Mouse (Mus musculus) midbrain, embryonic 14.5 days (tissue): ENCODE measurements around the gene Cda. TPM values are rescaled to one million over a fixed set of nuclear protein-coding genes. Genes with fewer than 3 reads are reported as not detected.

Experiments
- ATAC-seq: fragments of 200-750 bp; cut with Nextera tagmentation; 2 replicates; pipeline ENCODE4 v1.8.0; 2017; ENCODE audit warnings: moderate number of reproducible peaks, moderate library complexity; ENCODE audit not compliant: low FRiP score, low TSS enrichment
- DNase-seq: peaks from one replicate; pipeline ENCODE4 v3.0.0-alpha.2; 2015
- H3K27ac ChIP-seq: fragments of 300-500 bp; sonication (generic); replicated peaks from 2 replicates; pipeline ENCODE4 v1.5.1; 2014; ENCODE audit warnings: mild to moderate bottlenecking, low read depth, low read length, moderate library complexity
- H3K27me3 ChIP-seq: fragments of 300-500 bp; sonication (generic); 2 replicates; pipeline ENCODE4 v1.6.1; 2014; ENCODE audit warnings: low read length, control low read depth, mixed read lengths; ENCODE audit not compliant: control insufficient read depth, insufficient read depth
- H3K36me3 ChIP-seq: fragments of 300-500 bp; sonication (generic); 2 replicates; pipeline ENCODE4 v1.6.1; 2014; ENCODE audit warnings: low read length, control low read depth; ENCODE audit not compliant: control insufficient read depth, insufficient read depth
- H3K4me1 ChIP-seq: fragments of 300-500 bp; sonication (generic); 2 replicates; pipeline ENCODE4 v1.6.1; 2014; ENCODE audit warnings: mild to moderate bottlenecking, antibody characterized with exemption, low read length, control low read depth; ENCODE audit not compliant: control insufficient read depth, insufficient read depth
- H3K4me2 ChIP-seq: fragments of 300-500 bp; sonication (generic); 2 replicates; pipeline ENCODE4 v1.6.1; 2014; ENCODE audit warnings: mild to moderate bottlenecking, low read length, moderate library complexity
- H3K4me3 ChIP-seq: fragments of 300-500 bp; sonication (generic); replicated peaks from 2 replicates; pipeline ENCODE4 v1.5.1; 2014; ENCODE audit warnings: low read depth, low read length
- H3K9ac ChIP-seq: fragments of 300-500 bp; sonication (generic); replicated peaks from 2 replicates; pipeline ENCODE4 v1.6.1; 2014; ENCODE audit warnings: mild to moderate bottlenecking, low read length, moderate library complexity
- H3K9me3 ChIP-seq: fragments of 300-500 bp; sonication (generic); 2 replicates; pipeline ENCODE4 v1.6.1; 2016; ENCODE audit warnings: low read length, control low read depth, mixed read lengths; ENCODE audit not compliant: control insufficient read depth
- WGBS: fragments of 180-500 bp; shearing (Covaris S2); extraction: QIAGEN DNeasy Blood & Tissue Kit; methylation state at CpG from one replicate; pipeline ENCODE4 v1.1.7; 2014; 5-methylcytosine and 5-hydroxymethylcytosine counted together
- polyA plus RNA-seq: library from polyadenylated mRNA; unstranded; fragments of >200 nt; fragmentation: Nextera tagmentation; extraction: Ambion mirVana; gene quantifications from 2 replicates; pipeline ENCODE4 v1.2.1, GENCODE M21; 2014

Cda gene
- polyA plus RNA-seq, 1 experiment from 2014 or later: 2.4 TPM

DNA sequence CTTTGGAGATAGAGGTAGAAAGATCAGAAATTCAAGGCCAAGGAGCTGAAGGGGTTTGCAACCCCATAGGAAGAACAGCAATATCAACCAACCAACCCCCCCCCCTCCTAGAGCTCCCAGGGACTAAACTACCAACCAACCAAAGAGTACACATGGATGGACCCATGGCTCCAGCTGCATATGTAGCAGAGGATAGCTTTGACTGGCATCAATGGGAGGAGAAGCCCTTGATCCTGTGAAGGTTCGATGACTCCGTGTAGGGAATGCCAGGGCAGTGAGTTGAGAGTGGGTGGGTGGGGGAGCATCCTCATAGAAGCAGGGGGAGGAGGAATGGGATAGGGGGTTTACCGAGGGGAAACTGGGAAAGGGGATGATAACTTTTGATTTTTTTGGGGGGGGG, 43.3 kb downstream of the Cda start:
- ATAC-seq (no peak), DNase-seq (no peak)
- no peak overlapping the region for H3K4me3 ChIP-seq
- H3K36me3 ChIP-seq: peaks cover 9% of the 10 kb centered on the region; the same call in 1 of the 2 replicates
- WGBS: 85% methylated on average over 3 of the region's 3 CpGs
- H3K9me3 ChIP-seq: no peaks in the 10 kb centered on the region
- no peak overlapping the region for H3K27ac ChIP-seq
- no peak overlapping the region for H3K9ac ChIP-seq
- H3K4me2 ChIP-seq: no peak overlapping the region
- peaks cover 18% of the 10 kb centered on the region for H3K4me1 ChIP-seq
- no peaks in the 10 kb centered on the region for H3K27me3 ChIP-seq

DNA sequence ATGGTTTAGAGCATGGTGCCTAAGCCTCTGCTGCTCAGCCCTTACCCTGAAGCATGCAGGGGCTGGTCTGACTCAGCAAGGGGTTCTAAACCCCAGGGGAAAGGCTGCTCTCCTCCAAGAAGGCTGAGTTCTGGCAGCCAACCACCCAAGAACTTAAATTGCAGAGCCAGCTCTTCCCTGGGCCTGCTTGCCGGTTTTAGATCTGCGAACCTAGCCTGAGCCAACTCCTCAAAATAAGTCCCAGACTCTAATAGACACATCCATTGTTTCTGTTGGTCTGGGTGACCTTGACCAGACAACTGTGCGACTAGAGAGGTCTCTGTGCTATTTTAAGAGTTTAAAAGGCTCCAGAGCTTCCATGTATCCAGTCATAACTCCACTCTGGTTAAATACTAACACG, 44.0 kb downstream of the Cda start:
- WGBS: 75% methylated on average over 4 of the region's 4 CpGs
- Histone ChIP-seq H3K27ac (peak overlapping the region; percentile 37; the same call in 1 of the 2 replicates), H3K9me3 (no peaks in the 10 kb centered on the region), H3K4me2 (no peak overlapping the region), H3K9ac (no peak overlapping the region), H3K4me3 (no peak overlapping the region), H3K36me3 (peaks cover 9% of the 10 kb centered on the region; the same call in 1 of the 2 replicates), H3K4me1 (peaks cover 18% of the 10 kb centered on the region), H3K27me3 (no peaks in the 10 kb centered on the region)
- ATAC-seq (no peak), DNase-seq (no peak)

DNA sequence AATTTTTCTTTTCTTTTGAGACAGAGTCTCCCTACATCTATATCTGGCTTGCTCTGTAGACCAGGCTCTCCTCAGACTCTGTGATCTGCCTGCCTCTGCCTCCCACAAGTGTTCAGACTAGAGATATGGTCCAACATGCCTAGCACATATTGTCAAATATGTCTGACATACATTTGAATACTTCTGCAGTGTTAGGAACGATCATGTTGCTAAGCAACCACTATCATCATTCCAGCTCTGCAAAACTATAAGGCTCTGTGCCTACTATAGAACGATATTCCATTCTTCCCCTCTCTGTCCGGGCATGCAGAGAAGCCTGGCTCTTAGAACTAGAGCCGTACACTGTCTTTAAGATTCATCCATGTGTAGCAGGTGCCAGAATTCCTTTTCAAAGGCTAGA, 45.1 kb downstream of the Cda start:
- Histone ChIP-seq H3K9me3 (no peaks in the 10 kb centered on the region), H3K36me3 (peaks cover 11% of the 10 kb centered on the region; the same call in 1 of the 2 replicates), H3K27ac (peak overlapping the region; percentile 37; the same call in 1 of the 2 replicates), H3K4me1 (peaks cover 18% of the 10 kb centered on the region), H3K4me3 (no peak overlapping the region), H3K4me2 (peak overlapping the region; percentile 19), H3K27me3 (no peaks in the 10 kb centered on the region), H3K9ac (no peak overlapping the region)
- peak; percentile 41 for DNase-seq
- ATAC-seq: no peak
- WGBS: 11% methylated on average over 4 of the region's 4 CpGs

- Histone ChIP-seq H3K9me3 (no peaks in the 10 kb centered on the region), H3K4me3 (no peak overlapping the region), H3K27ac (no peak overlapping the region), H3K9ac (no peak overlapping the region), H3K4me2 (no peak overlapping the region), H3K36me3 (peaks cover 23% of the 10 kb centered on the region; the same call in 1 of the 2 replicates), H3K4me1 (peaks cover 18% of the 10 kb centered on the region), H3K27me3 (no peaks in the 10 kb centered on the region)
- no peak for ATAC-seq
- DNase-seq: no peak
- 77% methylated on average over 7 of the region's 7 CpGs for WGBS
Observed at GRCm38 (mm10) chr4:138321488-138321887, 46.3 kb downstream of the Cda start.

GRCm38 (mm10) chr4:138320711-138321110, 47.1 kb downstream of the Cda start:
- DNase-seq (no peak), ATAC-seq (no peak)
- 84% methylated on average over 11 of the region's 11 CpGs for WGBS
- Histone ChIP-seq H3K4me3 (no peak overlapping the region), H3K4me1 (peaks cover 15% of the 10 kb centered on the region), H3K27ac (no peak overlapping the region), H3K9ac (no peak overlapping the region), H3K9me3 (no peaks in the 10 kb centered on the region), H3K4me2 (no peak overlapping the region), H3K36me3 (peaks cover 27% of the 10 kb centered on the region; the same call in 1 of the 2 replicates), H3K27me3 (no peaks in the 10 kb centered on the region)

DNA sequence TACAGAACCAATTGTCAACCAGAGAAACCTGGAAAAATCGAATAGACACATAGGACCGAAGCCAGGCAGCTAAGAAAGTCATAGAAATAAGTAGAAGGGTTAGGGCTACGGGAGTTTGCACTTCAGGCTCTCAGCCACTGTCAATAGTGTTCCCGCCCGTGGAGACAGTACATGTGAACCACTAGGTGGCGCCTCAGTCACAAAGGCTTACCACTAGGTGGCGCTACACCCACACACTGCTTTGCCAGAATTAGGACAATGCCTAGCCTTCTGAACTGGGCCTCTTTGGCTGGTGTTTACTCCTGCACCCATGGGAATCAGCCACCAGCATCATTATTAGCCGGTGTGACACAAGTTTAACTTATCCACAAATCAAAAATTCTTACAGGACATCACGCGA, 48.3 kb downstream of the Cda start:
- ATAC-seq (no peak), DNase-seq (peak; percentile 89)
- WGBS: 33% methylated on average over 10 of the region's 10 CpGs
- H3K4me2 ChIP-seq: no peak overlapping the region
- no peaks in the 10 kb centered on the region for H3K9me3 ChIP-seq
- H3K27ac ChIP-seq: no peak overlapping the region
- H3K4me3 ChIP-seq: no peak overlapping the region
- H3K36me3 ChIP-seq: peaks cover 38% of the 10 kb centered on the region
- H3K9ac ChIP-seq: no peak overlapping the region
- no peaks in the 10 kb centered on the region for H3K27me3 ChIP-seq
- H3K4me1 ChIP-seq: peaks cover 15% of the 10 kb centered on the region

DNA sequence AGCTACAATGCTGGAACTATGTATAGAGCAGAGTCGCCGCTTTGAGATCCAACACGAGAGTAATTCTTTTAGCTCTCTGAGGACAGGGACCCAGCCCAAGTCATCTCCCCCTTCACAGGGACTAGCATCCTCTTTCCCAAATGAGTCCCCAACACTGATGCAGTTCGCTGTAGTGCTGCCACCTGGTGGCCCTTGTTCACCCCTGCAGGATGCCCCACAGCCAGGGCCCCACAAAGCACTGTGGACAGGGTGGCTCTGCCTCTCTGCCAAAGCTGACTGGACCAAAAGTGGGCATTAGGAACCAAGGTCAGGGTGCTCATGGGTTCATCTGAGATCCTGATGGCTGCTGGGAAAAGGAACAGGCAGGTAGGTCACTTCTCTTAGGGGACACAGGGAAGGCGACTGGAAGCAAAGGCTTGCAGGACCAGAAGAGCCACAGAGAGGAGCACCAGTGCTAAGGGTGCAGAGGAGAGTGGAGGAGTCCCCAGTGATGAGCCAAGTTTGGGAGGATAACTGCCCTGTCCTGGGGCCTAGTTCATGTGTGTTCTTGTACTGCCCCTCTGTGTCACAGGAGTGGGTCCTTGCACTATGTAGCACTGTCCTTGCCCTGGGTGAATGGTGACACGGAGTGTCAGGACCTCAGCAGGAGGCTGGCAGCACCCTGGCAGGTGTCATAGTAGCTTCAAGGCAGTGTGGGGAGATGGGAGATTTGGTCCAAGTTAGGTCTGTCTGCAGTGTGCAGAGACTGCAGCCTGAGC, 49.1 kb downstream of the Cda start:
- Histone ChIP-seq H3K9ac (no peak overlapping the region), H3K4me2 (no peak overlapping the region), H3K27ac (no peak overlapping the region), H3K36me3 (peaks cover 46% of the 10 kb centered on the region), H3K4me1 (peaks cover 11% of the 10 kb centered on the region), H3K9me3 (no peaks in the 10 kb centered on the region), H3K27me3 (no peaks in the 10 kb centered on the region), H3K4me3 (no peak overlapping the region)
- ATAC-seq: peak; percentile 58; the same call in 1 of the 2 replicates
- 53% methylated on average over 6 of the region's 6 CpGs for whole genome bisulfite sequencing
- peak; percentile 82 for DNase-seq

- H3K9ac ChIP-seq: no peak overlapping the region
- H3K27me3 ChIP-seq: no peaks in the 10 kb centered on the region
- ATAC-seq (no peak), DNase-seq (no peak)
- H3K4me3 ChIP-seq: no peak overlapping the region
- peaks cover 69% of the 10 kb centered on the region for H3K36me3 ChIP-seq
- 93% methylated on average over 6 of the region's 6 CpGs for WGBS
- H3K4me1 ChIP-seq: no peaks in the 10 kb centered on the region
- H3K4me2 ChIP-seq: no peak overlapping the region
- H3K9me3 ChIP-seq: no peaks in the 10 kb centered on the region
- no peak overlapping the region for H3K27ac ChIP-seq
Observed at GRCm38 (mm10) chr4:138316369-138316768, 51.4 kb downstream of the Cda start.

GRCm38 (mm10) chr4:138315781-138316180, 52.0 kb downstream of the Cda start:
- peaks cover 75% of the 10 kb centered on the region for H3K36me3 ChIP-seq
- H3K4me3 ChIP-seq: no peak overlapping the region
- DNase-seq (peak; percentile 40), ATAC-seq (no peak)
- WGBS: 69% methylated on average over 9 of the region's 9 CpGs
- no peak overlapping the region for H3K9ac ChIP-seq
- no peak overlapping the region for H3K4me2 ChIP-seq
- H3K9me3 ChIP-seq: no peaks in the 10 kb centered on the region
- no peaks in the 10 kb centered on the region for H3K4me1 ChIP-seq
- H3K27ac ChIP-seq: no peak overlapping the region
- H3K27me3 ChIP-seq: no peaks in the 10 kb centered on the region
